In genomic region chr7:116444326-116444809, GRCm38 (mm10) we compare ENCODE assay signal across 8 mouse cellular contexts. TPM values are rescaled to one million over a fixed set of nuclear protein-coding genes. Genes with fewer than 3 reads are reported as not detected.
DNase-seq lines count a peak whose midpoint lies in the region; ATAC-seq and TF ChIP-seq lines count a peak whose summit lies in the region.

No protein-coding gene starts in this region.

- TF ChIP-seq POLR2A in cerebellum, adult 2 months (IDR thresholded peaks at IDR 0.05; ENCODE audit: borderline replicate concordance, insufficient read depth, low read length): no peak
- TF ChIP-seq POLR2A in brain, embryonic 14.5 days (IDR thresholded peaks at IDR 0.05; ENCODE audit: borderline replicate concordance, extremely low read depth, insufficient read depth, insufficient read length, poor library complexity, severe bottlenecking): no peak

- H3K9me3 ChIP-seq in heart, embryonic 10.5 days: no peaks in the 10 kb centered on the region
- no peaks in the 10 kb centered on the region for H3K9me3 ChIP-seq in kidney, embryonic 15.5 days (replicated peaks)

- H3K36me3 ChIP-seq in heart, embryonic 10.5 days: no peaks in the 10 kb centered on the region
- H3K36me3 ChIP-seq in kidney, embryonic 15.5 days: no peaks in the 10 kb centered on the region

- peak; percentile 55; the same call in 1 of the 2 replicates for ATAC-seq in kidney, embryonic 15.5 days (replicated peaks; ENCODE audit: low FRiP score)

- H3K27ac ChIP-seq in cerebellum, adult 2 months (ENCODE audit: insufficient read depth, low read length): peak overlapping the region; percentile 4; the same call in 1 of the 2 replicates
- H3K27ac ChIP-seq in heart, embryonic 10.5 days: peak overlapping the region; percentile 97
- H3K27ac ChIP-seq in kidney, embryonic 15.5 days: peak overlapping the region; percentile 96

- peak overlapping the region; percentile 92 for H3K9ac ChIP-seq in kidney, embryonic 15.5 days

- H3K4me2 ChIP-seq in kidney, embryonic 15.5 days: peak overlapping the region; percentile 85

- DNase-seq in cerebellum, adult 2 months: no peak
- no peak for DNase-seq in cerebellum, adult 9-10 months
- peak; percentile 50 for DNase-seq in brain, embryonic 14.5 days (ENCODE audit: low read depth)
- no peak for DNase-seq in heart, embryonic 10.5 days (ENCODE audit: low spot score)
- DNase-seq in lung, postnatal 25 days (ENCODE audit: low spot score): peak; percentile 67
- peak; percentile 74 for DNase-seq in yolk sac, embryonic 10.5 days (ENCODE audit: low spot score)
- no peak for DNase-seq in cerebellum, adult 18-20 months

- TF ChIP-seq CTCF in cerebellum, adult 2 months (IDR thresholded peaks at IDR 0.05; ENCODE audit: borderline replicate concordance, insufficient read depth, low read depth, low read length): no peak
- no peak for TF ChIP-seq CTCF in brain, embryonic 14.5 days (IDR thresholded peaks at IDR 0.05; ENCODE audit: borderline replicate concordance, extremely low read depth, insufficient read depth, insufficient read length)

- H3K4me1 ChIP-seq in cerebellum, adult 2 months (ENCODE audit: control insufficient read depth, insufficient read depth, low read length): no peaks in the 10 kb centered on the region; the same call in 1 of the 2 replicates
- H3K4me1 ChIP-seq in heart, embryonic 10.5 days: peaks cover 19% of the 10 kb centered on the region
- H3K4me1 ChIP-seq in kidney, embryonic 15.5 days: peaks cover 25% of the 10 kb centered on the region

- H3K27me3 ChIP-seq in cerebellum, adult 2 months (ENCODE audit: control insufficient read depth, insufficient read depth, low read length): no peaks in the 10 kb centered on the region
- H3K27me3 ChIP-seq in heart, embryonic 10.5 days (ENCODE audit: insufficient read depth, poor library complexity, severe bottlenecking): no peaks in the 10 kb centered on the region
- H3K27me3 ChIP-seq in kidney, embryonic 15.5 days: no peaks in the 10 kb centered on the region

- H3K4me3 ChIP-seq in cerebellum, adult 2 months (replicated peaks; ENCODE audit: insufficient read depth, low read depth, low read length): peak overlapping the region; percentile 87
- H3K4me3 ChIP-seq in heart, embryonic 10.5 days: peak overlapping the region; percentile 89
- peak overlapping the region; percentile 84 for H3K4me3 ChIP-seq in kidney, embryonic 15.5 days (replicated peaks)

- WGBS in cerebellum, adult 2 months: 8% methylated on average over 2 of the region's 2 CpGs
- WGBS in heart, embryonic 10.5 days: 0% methylated on average over 2 of the region's 2 CpGs
- 0% methylated on average over 2 of the region's 2 CpGs for WGBS in kidney, embryonic 15.5 days

RNA-seq across cellular contexts. Expression of gene Pik3c2a, which starts 1.1 kb away (rescaled TPM):
- polyA plus RNA-seq in cerebellum, adult 2 months (2012; rRNA removed): 19.6 and 20.0 TPM in 2 replicates
- polyA plus RNA-seq in brain, embryonic 14.5 days (2012; rRNA removed): 17.1 and 18.5 TPM in 2 replicates
- 23.2 and 25.0 TPM in 2 replicates for polyA plus RNA-seq in heart, embryonic 10.5 days (2016; fragmentation: Nextera tagmentation; extraction: Ambion mirVana)
- 30.5 and 33.1 TPM in 2 replicates for polyA plus RNA-seq in kidney, embryonic 15.5 days (2015; fragmentation: Nextera tagmentation; extraction: Ambion mirVana)

RNA-seq across cellular contexts. Expression of gene Nucb2, which starts 59.8 kb away (rescaled TPM):
- polyA plus RNA-seq in cerebellum, adult 2 months (2012; rRNA removed): 8.0 and 8.3 TPM in 2 replicates
- polyA plus RNA-seq in brain, embryonic 14.5 days (2012; rRNA removed): 8.0 and 14.5 TPM in 2 replicates
- polyA plus RNA-seq in heart, embryonic 10.5 days (2016; fragmentation: Nextera tagmentation; extraction: Ambion mirVana): 6.7 and 7.1 TPM in 2 replicates
- 14.3 and 15.2 TPM in 2 replicates for polyA plus RNA-seq in kidney, embryonic 15.5 days (2015; fragmentation: Nextera tagmentation; extraction: Ambion mirVana)

Comparison
In these comparisons a context has a peak if more than half of its experiments do, and no peak if none do; other contexts are left out.
1. DNase-seq: peak in brain, embryonic 14.5 days (single experiment), lung, postnatal 25 days (single experiment) and yolk sac, embryonic 10.5 days (single experiment); none in cerebellum, adult 2 months (0 of 2), cerebellum, adult 9-10 months (single experiment), heart, embryonic 10.5 days (single experiment) and cerebellum, adult 18-20 months (0 of 2).
2. H3K27ac ChIP-seq: peak in every context shown above with its lines; median percentile 97 in heart, embryonic 10.5 days; 96 in kidney, embryonic 15.5 days; 4 in cerebellum, adult 2 months.
3. Peak in every context shown above with its lines, with median percentiles within 50 percentile points of each other: H3K4me3 ChIP-seq.